Mouse (Mus musculus) C2C12 (cell line): ENCODE data around the gene Akap8. TPM values are rescaled to one million over a fixed set of nuclear protein-coding genes. Genes with fewer than 3 reads are reported as not detected.

Source experiments
- H3K27me3 ChIP-seq: one replicate; pipeline ENCODE4 v1.6.1; 2011; ENCODE audit not compliant: control insufficient read depth, insufficient read depth, insufficient read length
- H3K36me3 ChIP-seq: one replicate; pipeline ENCODE4 v1.6.1; 2011; ENCODE audit not compliant: control insufficient read depth, insufficient read depth
- H3K4me3 ChIP-seq: one replicate; pipeline ENCODE4 v1.5.1; 2011; ENCODE audit warnings: mild to moderate bottlenecking, control low read depth; ENCODE audit not compliant: poor library complexity, insufficient read depth, severe bottlenecking
- H3K79me2 ChIP-seq: one replicate; pipeline ENCODE4 v1.6.1; 2011; ENCODE audit not compliant: control insufficient read depth, insufficient read depth
- H3K79me3 ChIP-seq: one replicate; pipeline ENCODE4 v1.6.1; 2011; ENCODE audit warnings: low read depth, control low read depth
- H3ac ChIP-seq: one replicate; pipeline ENCODE3; 2011; ENCODE audit warnings: low read depth; ENCODE audit not compliant: control insufficient read depth, insufficient read length
- CEBPB ChIP-seq: IDR thresholded peaks from one replicate; pipeline ENCODE4 v1.6.1; 2011; ENCODE audit warnings: low read depth, mild to moderate bottlenecking, control low read depth, moderate library complexity
- CTCF ChIP-seq: IDR thresholded peaks from one replicate; pipeline ENCODE4 v1.5.1; 2011; ENCODE audit not compliant: control insufficient read depth, insufficient read depth, insufficient read length
- FOSL1 ChIP-seq: IDR thresholded peaks from one replicate; pipeline ENCODE4 v1.8.0; 2011; ENCODE audit warnings: mild to moderate bottlenecking, low read length; ENCODE audit not compliant: poor library complexity, insufficient read depth, severe bottlenecking
- MAX ChIP-seq: IDR thresholded peaks from one replicate; pipeline ENCODE4 v1.6.1; 2011; ENCODE audit warnings: mild to moderate bottlenecking, control low read depth
- MYOD1 ChIP-seq: IDR thresholded peaks from one replicate; pipeline ENCODE4 v1.6.1; 2011; ENCODE audit warnings: low read depth; ENCODE audit not compliant: control insufficient read depth, insufficient read length
- MYOG ChIP-seq: IDR thresholded peaks from one replicate; pipeline ENCODE4 v1.6.1; 2011; ENCODE audit not compliant: control insufficient read depth, insufficient read length; ENCODE audit errors: extremely low read depth
- USF1 ChIP-seq: IDR thresholded peaks from one replicate; pipeline ENCODE4 v1.6.1; 2011; ENCODE audit warnings: low read depth, mild to moderate bottlenecking, control low read depth, moderate library complexity
- polyA plus RNA-seq: library from polyadenylated mRNA; unstranded; fragments of >200 nt; fragmentation: generic; extraction: Trizol; gene quantifications from one replicate; pipeline ENCODE4 v1.2.1, GENCODE M21; 2012; ENCODE audit warnings: missing spikeins

Akap8 gene
- polyA plus RNA-seq, 1 experiment, result 27.3 TPM

- peaks cover 99% of the 10 kb centered on the region for H3K79me3 ChIP-seq
- H3K79me2 ChIP-seq, result peaks cover 100% of the 10 kb centered on the region
- no peaks in the 10 kb centered on the region for H3K27me3 ChIP-seq
- H3K4me3 ChIP-seq, result no peak overlapping the region
- TF ChIP-seq CEBPB (no peak), MYOD1 (no peak), MAX (no peak), FOSL1 (no peak), USF1 (no peak), CTCF (no peak), MYOG (no peak)
- H3K36me3 ChIP-seq, result peaks cover 13% of the 10 kb centered on the region
- H3ac ChIP-seq, result no peak overlapping the region
Observed at GRCm38 (mm10) chr17:32268540-32268960, 52.5 kb downstream of the Akap8 start.

- TF ChIP-seq MAX, result no peak
- TF ChIP-seq MYOD1, result no peak
- no peak for TF ChIP-seq USF1
- TF ChIP-seq FOSL1, result no peak
- no peak for TF ChIP-seq CEBPB
- TF ChIP-seq MYOG, result no peak
- no peak for TF ChIP-seq CTCF
- Histone ChIP-seq H3ac (no peak overlapping the region), H3K79me3 (peaks cover 97% of the 10 kb centered on the region), H3K4me3 (no peak overlapping the region), H3K27me3 (no peaks in the 10 kb centered on the region), H3K36me3 (peaks cover 13% of the 10 kb centered on the region), H3K79me2 (peaks cover 100% of the 10 kb centered on the region)
Observed at GRCm38 (mm10) chr17:32268096-32268495, 52.9 kb downstream of the Akap8 start.

GRCm38 (mm10) chr17:32267617-32268016 is 53.4 kb downstream of the Akap8 start:
- Histone ChIP-seq H3K4me3 (no peak overlapping the region), H3ac (no peak overlapping the region), H3K79me3 (peaks cover 97% of the 10 kb centered on the region), H3K27me3 (no peaks in the 10 kb centered on the region), H3K36me3 (peaks cover 13% of the 10 kb centered on the region), H3K79me2 (peaks cover 100% of the 10 kb centered on the region)
- no peak for TF ChIP-seq MYOD1
- no peak for TF ChIP-seq MAX
- TF ChIP-seq MYOG, result no peak
- no peak for TF ChIP-seq FOSL1
- no peak for TF ChIP-seq USF1
- TF ChIP-seq CTCF, result no peak
- TF ChIP-seq CEBPB, result no peak

GRCm38 (mm10) chr17:32263672-32264071 is 57.4 kb downstream of the Akap8 start:
- no peaks in the 10 kb centered on the region for H3K27me3 ChIP-seq

GRCm38 (mm10) chr17:32262831-32263559 is 58.0 kb downstream of the Akap8 start:
- Histone ChIP-seq H3K79me3 (peaks cover 95% of the 10 kb centered on the region), H3K27me3 (no peaks in the 10 kb centered on the region), H3K36me3 (peaks cover 4% of the 10 kb centered on the region), H3ac (no peak overlapping the region), H3K79me2 (peaks cover 100% of the 10 kb centered on the region), H3K4me3 (no peak overlapping the region)
- TF ChIP-seq USF1 (no peak), MYOD1 (no peak), CEBPB (no peak), MAX (no peak), MYOG (no peak), FOSL1 (no peak), CTCF (no peak)

More at GRCm38 (mm10) chr17:32263672-32264071, 57.4 kb downstream of the Akap8 start:
- H3ac ChIP-seq, result no peak overlapping the region
- H3K79me2 ChIP-seq, result peaks cover 100% of the 10 kb centered on the region
- peaks cover 95% of the 10 kb centered on the region for H3K79me3 ChIP-seq
- no peak overlapping the region for H3K4me3 ChIP-seq
- peaks cover 4% of the 10 kb centered on the region for H3K36me3 ChIP-seq
- TF ChIP-seq FOSL1 (no peak), CEBPB (no peak), MYOD1 (no peak), CTCF (no peak), MAX (no peak), MYOG (no peak), USF1 (no peak)

GRCm38 (mm10) chr17:32258869-32259268 is 62.2 kb downstream of the Akap8 start:
- no peak overlapping the region for H3K4me3 ChIP-seq
- H3K79me2 ChIP-seq, result peaks cover 100% of the 10 kb centered on the region
- no peak overlapping the region for H3ac ChIP-seq
- peaks cover 96% of the 10 kb centered on the region for H3K79me3 ChIP-seq
- no peaks in the 10 kb centered on the region for H3K27me3 ChIP-seq
- TF ChIP-seq CEBPB, result no peak
- no peak for TF ChIP-seq USF1
- no peak for TF ChIP-seq CTCF
- TF ChIP-seq MAX, result no peak
- no peak for TF ChIP-seq FOSL1
- TF ChIP-seq MYOD1, result no peak
- no peak for TF ChIP-seq MYOG
- peaks cover 8% of the 10 kb centered on the region for H3K36me3 ChIP-seq
